Mouse (Mus musculus) cerebellum, postnatal 14 days (tissue): Measurements from ENCODE around the gene Spp2.

Source experiments
- DNase-seq, 2 experiments: peaks; one replicate each; pipeline ENCODE4 v3.0.0; 2021; ENCODE audit warnings: mixed read lengths in 2 of 2

Spp2 gene

DNA sequence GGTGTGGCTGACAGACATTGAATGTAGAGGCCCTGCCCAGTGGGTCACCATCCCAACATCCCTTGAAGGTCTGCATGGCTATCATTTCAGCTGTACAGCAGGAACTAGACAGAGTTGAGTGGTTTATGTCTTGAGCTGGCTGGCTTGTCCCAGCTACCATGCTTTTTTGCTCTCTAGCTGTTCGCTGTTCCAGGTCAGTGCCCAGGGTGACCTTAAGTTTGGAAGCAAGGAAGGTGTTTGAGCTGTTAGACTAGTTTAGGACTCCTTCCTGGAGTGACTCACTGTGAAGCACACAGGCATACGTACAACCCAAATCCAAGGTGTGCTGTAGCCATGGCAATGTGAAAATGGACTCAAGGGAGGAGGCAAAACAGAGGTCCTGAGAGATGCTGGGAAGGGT is 61.6 kb downstream of the Spp2 start:
- DNase-seq, result no peak

DNA sequence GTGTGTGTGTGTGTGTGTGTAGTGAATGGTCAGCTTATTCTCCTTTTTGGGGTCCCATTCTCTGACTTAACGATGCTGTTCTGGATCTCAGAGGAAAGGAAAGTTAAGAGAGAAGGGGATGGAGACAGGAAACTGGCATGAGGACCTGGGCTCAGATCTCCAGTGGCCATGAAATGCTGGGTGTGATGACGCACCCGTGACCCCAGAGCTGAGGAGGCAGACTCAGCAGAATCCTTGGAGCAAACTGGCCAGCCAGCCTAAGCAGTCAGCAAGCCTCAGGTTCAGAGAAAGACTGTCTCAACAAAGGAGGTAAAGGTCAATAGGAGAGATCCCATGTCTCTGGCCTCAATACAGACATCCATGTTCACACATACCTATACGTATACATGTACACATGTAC is 63.0 kb downstream of the Spp2 start:
- DNase-seq, result no peak

DNA sequence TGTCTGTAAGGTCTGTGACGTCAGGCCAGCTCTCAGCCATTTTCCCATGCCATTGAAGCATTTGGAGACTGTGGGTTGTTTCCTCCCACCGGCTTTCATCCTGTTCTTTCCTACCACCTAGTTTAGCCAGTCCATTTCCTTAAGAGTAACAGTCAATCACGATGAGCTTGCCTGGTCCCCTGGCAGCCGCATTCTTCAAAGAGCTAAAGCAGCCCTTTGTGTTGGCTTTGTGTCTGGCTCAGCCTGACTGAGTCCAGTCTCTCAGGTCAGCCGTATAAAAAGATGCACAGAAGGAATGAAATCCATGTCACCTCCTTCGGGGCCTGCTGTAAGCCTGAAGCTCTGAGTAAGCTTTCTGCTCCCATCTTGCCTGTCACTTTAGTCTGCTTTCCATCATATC is 65.5 kb downstream of the Spp2 start:
- DNase-seq, result no peak

DNA sequence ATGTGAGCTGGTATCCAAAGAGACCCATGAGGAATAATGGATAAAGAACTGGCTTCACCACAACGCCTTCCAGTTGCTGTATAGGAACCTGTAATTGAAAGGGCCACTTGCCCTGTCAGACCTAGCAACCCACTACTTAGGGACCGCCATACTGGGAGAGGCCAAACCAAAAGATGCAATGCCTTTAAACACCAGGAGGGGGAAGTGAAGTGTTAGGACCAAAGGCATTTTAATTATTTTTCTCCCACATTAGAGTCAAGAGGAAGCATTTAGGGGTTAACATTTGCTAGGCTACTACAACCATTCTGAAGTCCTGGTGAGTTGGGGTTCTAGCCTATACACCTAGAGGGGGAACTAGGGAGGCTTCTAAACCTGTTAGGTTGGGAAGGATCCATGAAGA is 67.1 kb downstream of the Spp2 start:
- DNase-seq, result no peak

DNA sequence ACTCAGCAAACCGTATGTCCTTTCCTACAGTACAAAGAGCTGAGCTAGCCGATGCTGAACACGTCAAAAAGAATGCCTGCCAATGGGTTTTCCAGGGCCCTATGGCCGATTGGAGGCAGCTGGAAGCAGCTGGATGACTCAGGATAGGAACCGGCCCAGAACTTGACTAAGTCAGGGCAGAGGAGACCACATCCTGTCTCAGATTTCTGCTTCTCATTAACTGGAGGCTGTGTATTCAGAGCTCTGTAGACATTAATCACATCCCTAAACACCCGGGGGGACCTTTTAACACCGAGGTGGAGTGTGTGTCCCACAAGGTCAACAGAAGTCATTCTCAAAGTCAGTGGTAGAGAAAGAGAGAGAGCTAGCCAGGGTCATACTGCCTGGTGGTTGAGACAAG is 67.8 kb downstream of the Spp2 start:
- DNase-seq, result no peak

DNA sequence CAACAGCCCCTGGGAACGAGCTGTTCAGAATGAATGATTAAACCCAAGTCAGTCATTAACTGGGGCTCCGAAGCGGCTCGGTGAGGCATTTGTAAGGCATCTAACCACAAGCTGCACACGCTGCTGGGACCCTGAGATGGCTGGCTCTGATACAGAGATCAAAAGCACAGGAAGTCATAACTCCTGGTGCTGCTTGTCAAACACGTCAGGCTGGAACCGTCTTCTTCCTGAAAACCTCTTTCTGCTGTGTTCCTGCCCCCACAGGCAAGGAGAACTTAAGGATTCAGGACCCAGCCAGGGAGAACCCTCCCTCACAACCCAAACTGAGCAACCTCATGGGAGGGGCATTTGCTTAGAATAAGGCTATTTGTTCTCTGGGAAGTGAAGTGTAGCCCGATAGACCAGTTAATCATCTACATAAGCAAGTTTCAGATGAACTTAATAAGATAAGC is 68.8 kb downstream of the Spp2 start:
- no peak for DNase-seq
